Mouse (Mus musculus) bone marrow macrophage, adult 2 months (primary cell): ENCODE measurements around the gene Krt78.

Source experiments
- CTCF ChIP-seq: IDR thresholded peaks from 2 replicates; pipeline ENCODE4 v1.5.1; 2012; ENCODE audit warnings: low read depth, mild to moderate bottlenecking, low read length, moderate library complexity
- POLR2A ChIP-seq: IDR thresholded peaks from 2 replicates; pipeline ENCODE4 v1.6.1; 2012; ENCODE audit warnings: mild to moderate bottlenecking, low read depth, low read length, borderline replicate concordance

DNA sequence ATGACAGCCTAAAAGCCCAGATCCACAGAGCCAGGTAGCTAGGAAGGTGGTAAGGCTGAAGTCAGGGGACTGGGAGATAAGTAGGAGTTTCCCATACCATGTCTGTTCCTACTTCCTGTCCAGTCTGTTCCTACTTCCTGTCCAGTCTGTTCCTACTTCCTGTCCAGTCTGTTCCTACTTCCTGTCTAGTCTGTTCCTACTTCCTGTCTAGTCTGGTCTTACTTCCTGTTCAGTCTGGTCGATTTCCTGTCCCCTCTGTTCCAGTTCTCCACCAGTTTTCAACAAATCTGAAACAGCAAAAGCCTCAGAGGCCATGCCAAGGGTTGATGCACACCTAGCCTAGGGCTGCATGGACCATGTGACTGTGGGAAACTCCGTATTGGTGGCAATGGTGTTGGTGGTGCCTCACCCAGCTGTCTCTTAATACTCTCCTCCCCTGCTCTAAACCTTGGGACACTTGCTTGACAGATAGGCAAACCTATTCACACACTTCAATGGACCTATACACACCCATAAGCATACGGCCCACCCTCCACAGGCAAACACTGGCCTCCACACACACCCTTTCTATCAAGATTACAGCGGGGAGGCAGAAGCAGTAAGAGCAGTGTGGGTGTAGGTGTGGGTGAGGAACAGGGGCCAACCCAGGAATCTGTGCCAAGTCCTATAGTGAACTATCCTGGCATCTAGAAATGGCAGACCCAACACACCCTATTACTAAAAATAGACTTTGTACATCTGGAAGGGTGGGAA, 41.6 kb upstream of the Krt78 start:
- TF ChIP-seq CTCF: no peak
- no peak for TF ChIP-seq POLR2A
